Mouse (Mus musculus) retina, embryonic 14.5 days (tissue): Measurements from ENCODE around the gene 4930519G04Rik.
"Not testable (repeated sequence)": the region's sequence is repeated elsewhere in the genome, so short reads cannot be mapped to it uniquely, and the experiment has no call there.

Experiments used
- DNase-seq: peaks from one replicate; pipeline ENCODE4 v3.0.0-alpha.2; 2015; ENCODE audit warnings: low spot score

The 4930519G04Rik gene

DNA sequence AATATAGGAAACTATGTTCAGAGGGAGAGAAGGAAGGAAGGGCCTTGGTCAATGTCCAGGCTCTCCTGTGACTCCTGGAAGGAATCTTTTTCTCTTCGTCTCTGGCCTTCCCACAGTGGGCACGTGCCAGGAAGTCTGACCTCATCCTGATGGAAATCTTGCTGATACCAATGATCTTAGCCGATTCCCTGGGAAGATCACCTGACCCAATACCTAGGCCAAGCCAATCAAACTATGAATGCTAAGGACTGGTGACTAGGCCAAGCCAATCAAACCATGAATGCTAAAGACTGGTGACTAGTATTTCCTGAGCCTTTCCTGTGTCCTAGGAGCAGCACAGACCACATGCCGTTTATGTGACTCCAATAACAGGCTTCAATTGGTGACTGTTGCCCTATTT lies 60.2 kb downstream of the 4930519G04Rik start:
- DNase-seq: no peak

DNA sequence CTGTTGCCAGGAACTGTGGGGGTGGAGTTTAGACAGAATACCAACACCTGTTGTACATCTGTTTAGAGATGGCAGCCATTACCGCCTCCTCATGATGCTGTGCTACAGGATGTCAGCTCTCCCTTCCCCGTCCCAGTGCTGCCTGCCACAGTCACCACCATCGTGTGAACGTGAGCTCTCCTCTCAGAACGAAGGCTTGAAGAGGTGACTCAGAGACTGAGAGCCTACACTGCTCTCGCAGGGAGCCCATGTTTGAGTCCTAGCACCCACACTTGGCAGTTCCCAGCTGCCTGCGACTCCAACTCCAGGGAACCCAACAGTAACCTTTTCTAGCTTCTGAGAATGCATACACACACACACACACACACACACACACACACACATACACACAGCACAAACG lies 61.4 kb downstream of the 4930519G04Rik start:
- no peak for DNase-seq

DNA sequence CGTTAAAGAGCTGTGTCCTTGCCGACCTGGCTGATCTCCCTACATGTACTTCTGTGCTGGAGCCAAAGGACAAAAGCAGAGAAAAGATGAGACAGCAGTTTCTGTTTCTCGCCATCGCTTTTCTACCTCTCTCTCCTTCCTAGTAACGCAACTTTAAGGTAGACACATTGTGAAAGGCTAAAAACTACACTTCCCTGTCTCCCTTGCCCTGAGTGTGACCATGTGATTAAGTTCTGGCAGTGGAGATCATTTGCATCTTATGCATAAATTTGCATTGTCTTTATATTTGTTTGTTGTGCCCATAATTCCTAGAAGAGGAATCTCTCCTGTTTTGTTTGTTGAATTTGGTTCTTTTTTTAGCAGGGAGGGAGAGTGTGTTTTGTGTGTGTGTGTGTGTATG lies 62.4 kb downstream of the 4930519G04Rik start:
- DNase-seq: no peak

DNA sequence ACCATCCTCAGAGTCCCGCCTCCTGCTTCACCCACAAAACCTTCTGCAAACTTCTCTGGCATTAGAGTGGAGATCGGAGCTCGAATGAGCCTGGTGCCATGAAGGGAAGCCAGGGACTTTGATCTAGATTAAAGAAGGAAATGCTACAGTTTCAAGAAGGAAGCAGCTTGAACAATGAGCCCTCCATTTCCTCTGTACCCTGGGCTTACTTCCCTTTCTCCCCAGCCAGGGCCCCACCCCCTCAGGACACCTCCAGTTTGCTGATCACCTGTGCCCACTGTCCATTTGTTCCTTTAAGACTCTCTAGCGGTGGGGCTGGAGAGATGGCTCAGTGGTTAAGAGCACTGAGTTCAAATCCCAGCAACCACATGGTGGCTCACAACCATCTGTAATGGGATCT lies 63.3 kb downstream of the 4930519G04Rik start:
- DNase-seq: no peak

DNA sequence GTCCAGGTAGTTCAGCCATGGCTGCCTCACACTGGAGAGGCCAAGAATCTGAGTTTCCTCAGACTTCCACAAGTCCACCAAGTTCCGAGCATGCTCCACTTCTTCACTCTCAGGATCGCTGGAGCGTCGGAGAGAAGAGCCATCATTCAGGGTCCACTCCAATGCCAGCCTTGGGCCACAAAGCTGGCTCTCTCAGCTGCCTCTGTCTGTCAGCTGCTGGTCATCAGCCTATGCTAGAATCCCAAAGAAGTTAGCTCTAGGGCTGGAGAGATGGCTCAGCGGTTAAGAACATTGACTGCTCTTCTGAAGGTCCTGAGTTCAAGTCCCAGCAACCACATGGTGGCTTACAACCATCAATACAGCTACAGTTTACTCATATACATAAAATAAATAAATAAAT lies 63.9 kb downstream of the 4930519G04Rik start:
- DNase-seq: not testable (repeated sequence)

DNA sequence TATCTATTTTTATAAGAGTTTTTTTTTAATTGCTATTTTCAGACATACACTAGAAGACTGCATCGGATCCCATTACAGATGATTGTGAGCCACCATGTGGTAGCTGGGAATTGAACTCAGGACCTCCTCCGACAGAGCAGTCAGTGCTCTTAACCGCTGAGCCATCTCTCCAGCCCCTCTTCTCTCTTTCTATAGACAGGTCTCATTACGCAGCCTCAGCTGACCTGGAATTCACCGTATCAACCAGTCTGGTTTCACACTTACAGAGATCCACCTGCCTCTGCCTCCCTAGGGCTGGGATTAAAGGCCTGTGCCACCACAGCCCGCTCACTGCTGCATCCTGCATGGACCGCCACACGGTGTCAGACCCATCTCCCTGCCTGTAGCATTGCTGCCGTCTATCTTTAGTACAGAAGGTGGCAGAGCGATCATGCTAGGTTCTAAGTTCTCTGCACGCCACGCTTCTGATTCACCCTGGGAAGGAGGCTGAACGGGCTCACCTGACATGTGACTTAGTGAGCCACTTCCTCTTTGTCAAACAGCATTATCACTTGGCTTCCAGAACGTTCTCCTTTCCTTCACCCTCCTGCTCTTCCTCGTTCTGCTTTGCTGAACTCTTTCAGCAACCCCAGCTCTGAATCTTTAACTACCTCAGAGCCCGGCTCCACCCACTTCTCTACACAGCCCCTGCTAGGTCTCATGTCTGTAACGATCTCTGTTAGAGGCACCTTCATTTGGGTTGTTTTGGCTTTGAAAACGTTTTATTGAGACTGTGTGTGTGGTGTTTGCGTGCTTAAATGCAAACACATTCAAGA lies 68.3 kb downstream of the 4930519G04Rik start:
- no peak for DNase-seq

DNA sequence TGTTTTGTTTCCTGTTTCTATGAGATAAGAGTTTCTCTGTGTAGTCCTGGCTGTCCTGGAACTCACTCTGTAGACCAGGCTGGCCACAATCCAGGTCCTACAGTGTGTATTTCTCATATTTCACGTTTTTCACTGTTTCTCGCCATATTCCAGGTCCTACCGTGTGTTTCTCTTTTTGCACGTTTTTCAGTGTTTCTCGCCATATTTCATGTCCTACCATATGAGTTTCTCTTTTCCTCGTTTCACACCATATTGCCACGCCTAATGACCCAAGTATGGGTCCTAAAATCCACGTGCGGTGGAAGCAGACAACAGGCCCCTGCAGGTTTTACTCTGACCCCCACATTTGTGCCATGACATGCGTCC lies 68.9 kb downstream of the 4930519G04Rik start:
- DNase-seq: no peak

DNA sequence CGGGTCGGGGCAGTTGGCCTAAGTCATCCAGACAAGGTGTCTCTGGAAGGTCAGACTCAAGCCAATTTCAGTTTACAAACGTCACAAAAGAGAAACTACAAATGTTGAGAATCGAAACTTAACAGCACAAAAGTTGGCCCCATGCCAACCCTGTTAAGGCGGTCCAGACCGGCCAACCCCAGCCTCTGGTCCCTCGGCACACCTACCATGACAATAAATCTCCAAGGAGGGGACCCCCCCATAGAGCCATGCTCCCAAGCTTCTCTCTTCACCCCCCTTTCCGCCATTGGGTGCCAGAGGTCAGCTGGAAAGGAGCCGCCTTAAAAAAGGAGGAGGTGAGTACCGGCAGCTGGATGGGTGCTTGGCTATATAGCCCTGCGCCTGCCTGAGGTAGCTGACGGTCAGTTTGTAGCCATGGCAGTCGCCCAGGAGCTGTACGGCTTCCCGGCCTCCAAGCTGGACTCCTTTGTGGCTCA lies 69.6 kb downstream of the 4930519G04Rik start, which contains the start of gene Oasl1:
TSS of gene Oasl1 (plus strand) at position 243 of the 476 bp plus-strand sequence.
- DNase-seq: no peak

DNA sequence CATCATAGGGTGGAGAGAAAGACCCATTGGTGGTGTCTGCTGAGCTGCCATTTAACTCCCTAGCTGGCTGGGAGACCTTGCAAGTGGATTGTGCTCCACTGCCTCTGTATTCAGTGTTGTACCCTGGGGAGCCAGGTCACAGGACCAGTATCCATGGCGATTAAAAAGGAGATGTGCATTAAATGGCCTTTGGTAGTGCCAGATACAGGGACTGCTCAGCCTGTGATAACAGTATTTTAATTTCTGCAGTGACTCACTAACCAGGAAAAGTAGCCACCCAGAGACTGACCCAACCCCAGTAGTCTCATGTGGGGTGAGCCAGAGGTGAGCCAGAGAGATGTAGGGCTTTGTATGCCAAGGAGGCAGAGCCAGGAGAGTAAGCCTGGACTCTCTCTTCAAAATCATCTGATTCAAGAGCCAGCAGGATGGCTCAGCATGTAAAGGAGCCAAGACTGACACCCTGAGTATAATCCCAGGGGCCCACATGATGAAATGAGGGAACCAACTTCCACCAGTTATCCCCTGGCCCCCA lies 72.8 kb downstream of the 4930519G04Rik start:
- no peak for DNase-seq

DNA sequence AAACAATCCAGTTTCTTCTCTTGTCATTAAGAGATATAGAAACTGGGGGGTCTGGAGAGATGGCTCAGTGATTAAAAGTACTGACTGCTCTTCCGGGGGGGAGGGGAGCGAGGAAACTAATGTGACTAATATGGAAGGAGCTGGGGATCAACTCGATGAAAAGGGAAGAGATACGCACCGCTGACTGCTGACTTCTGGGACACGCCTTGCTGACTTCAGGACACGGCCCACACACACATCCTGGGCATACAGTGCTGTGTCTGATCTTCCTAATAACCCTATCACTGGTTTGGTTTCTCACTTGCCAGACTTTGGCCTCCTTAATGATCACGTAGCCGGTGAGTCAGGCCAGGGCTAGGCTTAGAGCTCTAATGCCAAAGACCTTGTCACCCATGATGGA lies 73.3 kb downstream of the 4930519G04Rik start:
- no peak for DNase-seq

DNA sequence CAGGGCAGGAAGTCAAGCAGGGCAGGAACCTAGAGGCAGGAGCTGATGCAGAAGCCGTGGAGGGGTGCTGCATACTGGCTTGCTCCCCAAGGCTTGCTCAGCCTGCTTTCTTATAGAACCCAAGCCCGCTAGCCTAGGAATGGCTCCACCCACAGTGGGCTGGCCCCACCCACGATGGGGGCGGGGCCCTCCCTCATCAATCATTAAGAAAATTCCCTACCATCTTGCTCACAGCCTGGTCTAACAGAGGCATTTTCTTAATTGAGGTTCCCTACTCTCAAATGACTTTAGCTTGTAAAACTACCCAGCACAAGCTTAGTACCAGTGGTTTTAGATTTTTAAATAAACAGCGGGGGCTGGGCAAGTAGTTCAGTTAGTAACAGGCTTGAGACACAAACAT lies 78.2 kb downstream of the 4930519G04Rik start:
- DNase-seq: no peak

DNA sequence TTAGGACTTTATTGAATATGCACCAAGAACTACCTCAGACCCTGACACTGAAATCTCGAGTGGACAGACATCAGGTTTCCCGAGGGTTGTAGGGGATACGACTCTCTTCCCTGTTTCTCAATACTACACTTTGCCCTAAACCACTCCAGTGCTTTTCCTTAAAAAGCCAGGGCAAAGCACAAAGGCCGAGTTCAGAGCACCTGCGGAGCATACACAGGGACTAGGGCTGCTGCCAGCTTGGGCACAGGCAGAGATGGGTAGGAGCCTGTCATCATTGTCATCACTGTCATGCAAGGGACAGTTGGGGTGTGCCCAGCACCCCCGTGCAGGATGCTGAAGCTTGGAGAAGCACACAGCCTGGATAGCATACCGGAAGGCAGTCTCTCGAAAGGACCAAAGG lies 79.7 kb downstream of the 4930519G04Rik start:
- no peak for DNase-seq
